Mouse (Mus musculus): Measurements from ENCODE around the gene Irx1. TPM values are rescaled to one million over a fixed set of nuclear protein-coding genes. Genes with fewer than 3 reads are reported as not detected.

Gene Irx1
- polyA plus RNA-seq, 1 experiment from 2014 or later, result 18.6 TPM

DNA sequence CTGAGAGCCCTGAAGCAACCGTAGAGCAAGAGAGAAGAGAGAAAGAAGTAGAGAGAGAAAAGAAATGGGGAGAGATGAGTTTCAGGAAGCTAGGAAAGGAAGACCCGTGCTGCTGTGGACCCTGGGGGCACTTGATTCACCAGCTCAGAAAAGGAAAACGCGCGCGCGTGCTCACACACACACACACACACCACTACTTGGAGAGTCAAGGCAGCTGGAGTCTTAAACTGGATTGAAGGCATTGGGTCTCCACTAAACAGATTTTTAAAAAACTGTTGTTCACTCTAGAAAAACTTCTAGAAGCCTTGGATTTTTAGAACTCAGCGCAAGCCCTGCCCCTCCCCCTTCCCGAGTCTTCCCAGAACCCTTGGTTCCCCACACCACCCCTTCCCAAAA lies 3.2 kb downstream of the Irx1 start:
- Histone ChIP-seq H3K9me3 (replicated peaks) (no peaks in the 10 kb centered on the region), H3K4me1 (peaks cover 61% of the 10 kb centered on the region), H3K9ac (peak overlapping the region; percentile 80), H3K36me3 (peaks cover 6% of the 10 kb centered on the region), H3K27me3 (peaks cover 53% of the 10 kb centered on the region), H3K4me3 (peak overlapping the region; percentile 78), H3K27ac (peak overlapping the region; percentile 82), H3K4me2 (replicated peaks) (peak overlapping the region; percentile 67)
- no peak for ATAC-seq (ENCODE audit: low FRiP score)
- WGBS, result 3% methylated on average over 9 of the region's 9 CpGs

DNA sequence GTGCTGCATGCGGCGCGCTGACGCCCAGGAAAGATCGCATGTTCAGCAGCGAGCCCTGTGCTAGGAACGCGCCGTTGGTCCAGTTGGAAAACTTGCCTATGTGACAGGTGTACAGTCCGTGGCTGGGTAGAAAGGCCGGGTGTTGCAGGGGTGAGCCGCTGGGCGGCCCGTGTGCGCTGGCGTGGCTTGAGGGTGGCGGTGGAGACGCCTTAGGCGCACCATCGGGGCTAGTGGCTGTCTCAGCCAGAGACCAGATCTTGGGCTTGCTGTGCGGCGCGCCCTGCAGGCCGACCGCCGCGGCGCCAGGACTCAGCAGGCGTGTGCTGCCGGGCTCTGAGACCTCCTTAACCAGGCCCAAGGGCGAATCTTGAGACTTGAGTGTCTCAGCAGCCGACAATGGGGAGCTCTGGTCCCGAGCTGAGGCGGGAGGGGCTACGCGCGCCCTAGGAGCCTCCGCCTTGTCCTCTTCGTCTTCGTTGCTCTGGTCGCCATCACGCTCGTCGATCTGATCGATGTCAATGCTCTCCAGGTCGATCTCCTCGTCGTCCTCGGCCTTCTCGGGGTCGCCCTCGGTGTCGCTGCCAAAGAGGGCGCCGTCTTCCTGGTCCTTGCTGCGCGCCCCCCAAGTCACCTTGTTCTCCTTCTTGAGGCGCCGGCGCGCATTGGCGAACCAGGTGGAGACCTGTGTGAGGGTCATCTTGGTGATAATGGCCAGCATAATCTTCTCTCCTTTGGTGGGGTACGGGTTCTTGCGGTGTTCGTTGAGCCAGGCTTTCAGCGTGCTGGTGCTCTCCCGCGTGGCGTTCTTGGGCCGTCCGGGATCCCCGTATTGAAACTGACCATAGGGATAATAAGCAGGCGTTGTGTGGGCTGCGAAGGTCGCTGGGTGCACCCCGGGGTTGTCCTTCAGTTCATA lies 3.9 kb downstream of the Irx1 start:
- H3K4me1 ChIP-seq, result peaks cover 64% of the 10 kb centered on the region
- WGBS, result 1% methylated on average over 75 of the region's 76 CpGs
- H3K4me3 ChIP-seq, result peak overlapping the region; percentile 78
- H3K9me3 ChIP-seq (replicated peaks), result no peaks in the 10 kb centered on the region
- H3K4me2 ChIP-seq (replicated peaks), result peak overlapping the region; percentile 67
- peak overlapping the region; percentile 80 for H3K9ac ChIP-seq
- peaks cover 6% of the 10 kb centered on the region for H3K36me3 ChIP-seq
- ATAC-seq (ENCODE audit: low FRiP score), result peak; percentile 35; the same call in 1 of the 2 replicates
- peak overlapping the region; percentile 82 for H3K27ac ChIP-seq
- H3K27me3 ChIP-seq, result peaks cover 49% of the 10 kb centered on the region

DNA sequence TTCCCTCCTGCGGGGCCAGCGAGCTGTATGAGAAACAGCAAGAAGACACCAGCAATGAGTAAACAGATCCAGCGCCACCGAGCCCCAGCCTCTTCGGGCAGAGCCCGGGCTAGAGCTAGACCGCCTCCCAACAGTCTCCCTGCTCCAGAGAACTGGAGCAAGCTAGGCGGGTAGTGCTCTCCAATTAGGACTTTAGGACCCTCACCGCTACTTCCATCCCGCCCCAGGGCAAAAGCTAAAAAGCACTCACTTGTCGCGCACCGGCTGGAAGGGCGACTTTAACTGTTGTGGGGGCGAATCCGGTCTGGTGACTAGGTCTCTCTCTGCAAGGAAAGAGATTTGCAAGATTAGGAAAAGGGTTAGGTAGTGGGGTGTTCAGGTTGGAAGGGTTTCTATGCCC lies 4.9 kb downstream of the Irx1 start:
- H3K27ac ChIP-seq, result peak overlapping the region; percentile 82
- no peaks in the 10 kb centered on the region for H3K9me3 ChIP-seq (replicated peaks)
- H3K9ac ChIP-seq, result peak overlapping the region; percentile 80
- no peak for ATAC-seq (ENCODE audit: low FRiP score)
- peaks cover 65% of the 10 kb centered on the region for H3K4me1 ChIP-seq
- peak overlapping the region; percentile 67 for H3K4me2 ChIP-seq (replicated peaks)
- H3K4me3 ChIP-seq, result peak overlapping the region; percentile 78
- H3K36me3 ChIP-seq, result peaks cover 6% of the 10 kb centered on the region
- 5% methylated on average over 16 of the region's 16 CpGs for WGBS
- H3K27me3 ChIP-seq, result peaks cover 49% of the 10 kb centered on the region

DNA sequence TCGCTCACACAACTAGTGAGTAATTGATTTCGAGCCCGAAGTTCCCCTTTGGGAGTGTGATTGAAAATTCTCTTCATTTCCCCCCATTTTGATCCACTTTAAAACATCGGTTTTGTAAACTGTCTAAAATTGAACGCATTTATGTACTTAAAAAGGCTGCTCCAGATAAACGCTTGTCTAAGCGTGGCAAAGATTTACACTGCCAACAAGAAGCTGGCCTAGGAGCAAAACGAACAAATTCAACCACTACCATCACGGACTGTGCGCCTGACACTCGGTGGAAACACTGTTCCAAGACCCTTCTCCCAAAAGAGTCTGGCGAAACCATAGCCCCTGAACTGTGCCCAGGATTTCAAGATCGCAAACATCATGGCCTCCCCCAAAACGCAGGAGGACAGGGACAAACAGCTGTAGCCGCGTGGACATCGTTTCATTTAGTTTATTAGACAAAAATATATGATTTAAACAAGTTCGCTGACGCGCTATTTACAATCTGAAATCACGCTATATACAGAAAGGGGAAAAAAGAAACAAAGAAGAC lies 5.6 kb downstream of the Irx1 start:
- H3K27me3 ChIP-seq, result peaks cover 49% of the 10 kb centered on the region
- no peak for ATAC-seq (ENCODE audit: low FRiP score)

DNA sequence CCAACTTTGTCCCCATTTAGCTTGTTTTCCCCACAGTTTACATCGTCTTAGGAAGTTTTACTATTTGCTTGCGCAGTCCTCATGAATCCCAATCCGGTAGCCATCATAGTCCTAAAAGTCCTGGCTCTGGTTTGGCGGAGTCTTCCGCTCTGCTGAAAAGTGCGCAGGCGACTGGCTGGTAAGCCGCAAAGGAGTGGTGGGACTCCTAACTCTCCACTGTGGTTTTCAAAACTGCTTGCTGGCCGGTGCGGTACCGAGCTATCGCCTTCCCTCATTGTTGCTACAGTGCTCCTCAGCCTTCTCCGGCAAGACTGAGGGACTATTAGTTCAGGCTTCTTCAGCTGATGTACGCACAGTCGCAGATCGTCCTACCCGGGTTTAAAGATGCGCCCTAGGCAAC lies 6.4 kb downstream of the Irx1 start:
- no peak for ATAC-seq (ENCODE audit: low FRiP score)
- peaks cover 6% of the 10 kb centered on the region for H3K36me3 ChIP-seq
- peaks cover 76% of the 10 kb centered on the region for H3K4me1 ChIP-seq
- peaks cover 49% of the 10 kb centered on the region for H3K27me3 ChIP-seq
- 10% methylated on average over 18 of the region's 18 CpGs for WGBS
- H3K9me3 ChIP-seq (replicated peaks), result no peaks in the 10 kb centered on the region
- H3K9ac ChIP-seq, result peak overlapping the region; percentile 80
- H3K27ac ChIP-seq, result peak overlapping the region; percentile 82; the same call in 1 of the 2 replicates
- peak overlapping the region; percentile 78 for H3K4me3 ChIP-seq
- H3K4me2 ChIP-seq (replicated peaks), result peak overlapping the region; percentile 67

More for the DNA sequence above, 5.6 kb downstream of the Irx1 start:
- Histone ChIP-seq H3K4me3 (peak overlapping the region; percentile 78), H3K27ac (peak overlapping the region; percentile 82), H3K9ac (peak overlapping the region; percentile 80), H3K36me3 (peaks cover 6% of the 10 kb centered on the region), H3K4me2 (replicated peaks) (peak overlapping the region; percentile 67), H3K9me3 (replicated peaks) (no peaks in the 10 kb centered on the region), H3K4me1 (peaks cover 72% of the 10 kb centered on the region)
- WGBS, result 7% methylated on average over 21 of the region's 21 CpGs

DNA sequence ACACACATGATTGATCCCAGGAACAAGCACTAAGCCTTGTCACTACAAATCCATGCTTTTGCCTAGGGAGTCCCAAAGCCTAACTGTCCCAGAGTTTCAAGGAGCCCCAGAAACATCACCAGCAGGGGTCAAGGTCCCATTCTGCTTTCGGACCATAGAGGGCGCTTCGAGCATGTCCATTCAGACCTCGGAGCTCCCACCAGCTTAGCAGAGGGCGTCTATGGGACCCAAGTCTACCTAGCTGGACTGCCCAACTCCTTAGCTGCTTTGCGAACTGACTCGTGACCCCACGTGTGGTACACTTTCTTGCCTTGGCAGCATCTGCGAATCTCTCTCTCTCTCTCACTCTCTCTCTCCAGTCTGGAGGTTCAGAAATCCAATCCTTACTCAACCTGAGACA lies 7.0 kb downstream of the Irx1 start:
- H3K9ac ChIP-seq, result peak overlapping the region; percentile 80
- H3K9me3 ChIP-seq (replicated peaks), result no peaks in the 10 kb centered on the region
- ATAC-seq (ENCODE audit: low FRiP score), result no peak
- peak overlapping the region; percentile 78 for H3K4me3 ChIP-seq
- peaks cover 49% of the 10 kb centered on the region for H3K27me3 ChIP-seq
- H3K36me3 ChIP-seq, result peaks cover 6% of the 10 kb centered on the region
- H3K27ac ChIP-seq, result peak overlapping the region; percentile 57
- 3% methylated on average over 9 of the region's 9 CpGs for WGBS
- peaks cover 83% of the 10 kb centered on the region for H3K4me1 ChIP-seq
- peak overlapping the region; percentile 67 for H3K4me2 ChIP-seq (replicated peaks)

DNA sequence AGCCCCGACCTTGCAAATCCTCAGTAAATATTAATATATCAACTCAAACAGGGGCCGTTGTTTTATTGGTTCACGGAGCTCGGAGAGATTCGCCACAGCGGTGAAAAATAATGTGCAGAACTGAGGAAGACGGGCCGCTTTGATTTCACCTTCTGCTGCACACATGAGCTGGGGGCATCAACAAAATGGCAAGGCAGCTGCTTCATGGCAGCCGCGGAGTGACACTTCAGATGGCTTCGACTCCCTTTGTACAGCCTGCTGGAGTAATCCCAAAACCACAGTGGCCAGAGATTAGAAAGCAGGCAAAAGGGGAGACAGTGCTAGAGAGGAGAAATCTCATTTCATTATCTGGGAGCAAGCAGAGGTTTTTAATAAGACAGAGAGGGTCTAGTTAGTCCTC lies 11.6 kb downstream of the Irx1 start:
- ATAC-seq (ENCODE audit: low FRiP score), result no peak
- Histone ChIP-seq H3K9ac (0 out of 2 replicates have a peak overlapping the region, but pooled peaks have one; percentile 33), H3K27ac (peak overlapping the region; percentile 60), H3K4me1 (peaks cover 60% of the 10 kb centered on the region), H3K4me2 (replicated peaks) (peak overlapping the region; percentile 2), H3K9me3 (replicated peaks) (no peaks in the 10 kb centered on the region), H3K36me3 (no peaks in the 10 kb centered on the region), H3K27me3 (peaks cover 23% of the 10 kb centered on the region), H3K4me3 (no peak overlapping the region)
- WGBS, result 55% methylated on average over 11 of the region's 11 CpGs

DNA sequence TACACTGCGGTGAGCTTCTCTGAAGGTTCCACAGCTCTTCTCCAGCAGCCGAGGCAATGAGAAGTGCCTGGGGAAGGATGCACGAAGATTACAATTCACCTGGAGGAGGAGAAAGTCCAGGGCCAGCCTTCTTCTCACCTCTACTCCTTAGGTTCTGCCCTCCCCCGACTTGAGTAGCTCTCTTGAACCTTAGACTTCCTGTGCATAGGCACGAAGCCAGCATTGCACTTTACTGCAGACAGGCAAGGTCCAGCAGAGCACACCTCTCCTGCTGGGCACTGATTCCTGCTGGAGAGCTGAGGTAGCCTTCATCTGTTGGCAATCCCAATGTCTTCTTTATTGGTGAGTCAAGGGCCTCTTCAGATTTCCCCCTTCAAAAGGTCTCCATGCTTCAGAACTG lies 13.7 kb downstream of the Irx1 start:
- Histone ChIP-seq H3K4me1 (peaks cover 41% of the 10 kb centered on the region), H3K9ac (no peak overlapping the region), H3K4me2 (replicated peaks) (no peak overlapping the region), H3K27ac (no peak overlapping the region), H3K36me3 (no peaks in the 10 kb centered on the region), H3K9me3 (replicated peaks) (no peaks in the 10 kb centered on the region), H3K27me3 (peaks cover 10% of the 10 kb centered on the region), H3K4me3 (no peak overlapping the region)
- ATAC-seq (ENCODE audit: low FRiP score), result no peak
- WGBS, result 88% methylated on average over 5 of the region's 5 CpGs

DNA sequence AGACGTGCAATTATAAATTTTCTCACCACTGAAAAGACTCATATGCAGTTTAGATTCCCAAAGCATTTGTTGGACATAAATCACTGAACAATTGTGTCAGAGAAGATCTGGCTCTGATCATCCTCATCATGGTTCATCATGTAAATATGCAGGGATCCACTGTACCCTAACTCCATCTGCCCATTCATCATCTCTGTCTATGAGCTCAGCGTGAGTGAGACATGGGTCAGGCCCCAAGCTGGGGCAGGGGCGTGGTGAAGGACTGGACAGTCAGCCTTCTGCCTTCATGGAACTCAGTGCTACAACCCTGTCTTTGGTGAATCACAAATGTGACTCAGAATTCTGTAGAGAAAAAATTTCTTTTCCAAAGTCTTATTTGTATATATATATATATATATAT lies 53.2 kb downstream of the Irx1 start:
- no peaks in the 10 kb centered on the region for H3K4me1 ChIP-seq
- H3K4me3 ChIP-seq, result no peak overlapping the region
- 83% methylated on average over 3 of the region's 3 CpGs for WGBS
- H3K27ac ChIP-seq, result no peak overlapping the region
- no peaks in the 10 kb centered on the region for H3K9me3 ChIP-seq (replicated peaks)
- H3K9ac ChIP-seq, result no peak overlapping the region
- no peaks in the 10 kb centered on the region for H3K27me3 ChIP-seq
- H3K36me3 ChIP-seq, result no peaks in the 10 kb centered on the region
- no peak for ATAC-seq (ENCODE audit: low FRiP score)
- H3K4me2 ChIP-seq (replicated peaks), result no peak overlapping the region

All from hindbrain, embryonic 12.5 days (tissue).